Mouse (Mus musculus): Measurements from ENCODE around the gene Tmem91. TPM values are rescaled to one million over a fixed set of nuclear protein-coding genes. Genes with fewer than 3 reads are reported as not detected.
"Not testable (repeated sequence)": the region's sequence is repeated elsewhere in the genome, so short reads cannot be mapped to it uniquely, and the experiment has no call there.

Tmem91 gene
- polyA plus RNA-seq (2015; fragmentation: Nextera tagmentation; extraction: Ambion mirVana) = 14.4 and 17.0 TPM in 2 replicates

DNA sequence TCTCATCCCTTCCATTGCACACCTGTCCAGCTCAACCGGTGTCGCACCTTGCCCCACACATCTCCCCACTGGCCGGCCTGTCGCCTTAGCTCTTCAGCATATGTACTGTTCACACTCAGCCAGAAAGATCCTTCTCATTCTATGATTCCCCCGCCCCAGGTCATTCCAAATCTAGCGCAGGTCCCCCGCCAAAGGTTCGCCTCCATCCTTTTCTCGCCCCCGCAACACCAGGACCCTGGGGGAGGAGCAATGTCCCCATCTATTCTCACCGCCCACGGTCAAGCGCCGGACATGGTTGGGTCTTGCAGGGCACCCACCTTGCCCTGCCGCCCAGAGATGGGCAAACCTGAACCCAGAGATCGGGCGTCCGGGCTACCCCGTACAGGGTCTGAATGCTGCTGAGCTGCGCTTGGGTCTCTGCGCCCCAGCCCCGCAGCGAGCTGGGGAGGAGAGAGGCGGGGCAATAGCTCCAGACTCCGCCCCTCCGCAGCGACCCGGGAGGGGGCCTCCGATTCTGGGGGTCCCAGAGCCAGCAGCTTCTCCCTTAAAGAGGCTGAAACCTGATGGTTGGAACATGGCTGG, at the start of gene Tmem91:
Gene Tmem91 (minus strand): TSS at position 448 of the 582 bp plus-strand sequence.
- ATAC-seq (replicated peaks) = peak; percentile 34; the same call in 1 of the 2 replicates
- peak within 1 kb of the TSS; percentile 45 for H3K9ac ChIP-seq (replicated peaks)
- H3K9me3 ChIP-seq = no peaks in the 10 kb centered on the region
- peaks cover 27% of the 10 kb centered on the region for H3K4me1 ChIP-seq
- H3K4me3 ChIP-seq = peak within 1 kb of the TSS; percentile 41
- H3K27ac ChIP-seq (replicated peaks) = peak within 1 kb of the TSS; percentile 90; the same call in 1 of the 2 replicates
- H3K36me3 ChIP-seq = no peaks in the 10 kb centered on the region
- H3K4me2 ChIP-seq (replicated peaks) = peak within 1 kb of the TSS; percentile 55
- H3K27me3 ChIP-seq = peaks cover 23% of the 10 kb centered on the region
- WGBS = 3% methylated on average over 29 of the region's 29 CpGs

DNA sequence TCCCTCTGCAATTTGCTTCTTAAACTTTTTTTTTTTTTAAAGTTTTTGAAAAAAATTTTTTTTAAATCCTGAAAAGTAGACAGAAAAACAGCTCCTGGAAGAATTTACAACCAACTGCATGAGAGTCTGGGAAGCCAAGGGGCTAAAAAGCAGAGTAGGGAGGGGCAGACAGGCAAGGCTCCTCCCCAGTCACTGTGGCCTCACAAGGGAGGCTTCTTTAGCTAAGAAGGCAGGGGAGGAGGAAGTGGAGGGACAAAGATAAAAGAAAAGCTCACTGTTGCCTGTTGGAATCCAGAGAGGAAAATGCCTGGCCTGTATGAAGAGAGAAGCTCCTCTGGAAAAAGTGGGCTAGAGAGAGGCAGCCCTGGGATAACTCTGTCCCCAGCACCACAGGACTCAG, 46.8 kb upstream of the Tmem91 start:
- not testable (repeated sequence) for ATAC-seq (replicated peaks); H3K27me3 ChIP-seq; H3K9me3 ChIP-seq; H3K4me2 ChIP-seq (replicated peaks); H3K9ac ChIP-seq (replicated peaks); H3K27ac ChIP-seq (replicated peaks); H3K4me3 ChIP-seq
- Histone ChIP-seq H3K36me3 (peaks cover 58% of the 10 kb centered on the region), H3K4me1 (peaks cover 23% of the 10 kb centered on the region)

DNA sequence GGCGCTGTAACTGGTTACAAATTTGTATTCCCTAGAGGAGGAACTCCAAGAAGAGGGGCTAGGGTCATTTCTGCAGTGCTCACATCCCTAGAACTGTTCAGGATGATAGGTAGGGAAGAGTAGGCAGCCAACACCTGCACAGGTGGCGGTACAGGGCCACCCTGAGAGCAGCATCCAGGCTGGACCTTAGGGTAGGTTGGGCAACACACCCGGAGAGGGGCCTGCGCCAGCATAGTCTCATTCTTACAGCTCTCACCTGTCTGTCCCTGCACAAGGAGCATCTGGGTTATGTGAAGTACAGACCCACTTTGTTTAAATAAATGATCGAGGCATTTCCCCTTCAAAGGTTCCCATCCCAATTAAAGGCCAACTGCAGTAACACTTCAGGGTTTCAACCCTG, 45.8 kb upstream of the Tmem91 start:
- Histone ChIP-seq H3K27me3 (no peaks in the 10 kb centered on the region), H3K27ac (replicated peaks) (no peak overlapping the region), H3K4me3 (no peak overlapping the region), H3K4me2 (replicated peaks) (no peak overlapping the region), H3K36me3 (peaks cover 52% of the 10 kb centered on the region), H3K4me1 (peaks cover 23% of the 10 kb centered on the region), H3K9me3 (no peaks in the 10 kb centered on the region), H3K9ac (replicated peaks) (no peak overlapping the region)
- ATAC-seq (replicated peaks) = no peak
- 92% methylated on average over 5 of the region's 5 CpGs for WGBS

DNA sequence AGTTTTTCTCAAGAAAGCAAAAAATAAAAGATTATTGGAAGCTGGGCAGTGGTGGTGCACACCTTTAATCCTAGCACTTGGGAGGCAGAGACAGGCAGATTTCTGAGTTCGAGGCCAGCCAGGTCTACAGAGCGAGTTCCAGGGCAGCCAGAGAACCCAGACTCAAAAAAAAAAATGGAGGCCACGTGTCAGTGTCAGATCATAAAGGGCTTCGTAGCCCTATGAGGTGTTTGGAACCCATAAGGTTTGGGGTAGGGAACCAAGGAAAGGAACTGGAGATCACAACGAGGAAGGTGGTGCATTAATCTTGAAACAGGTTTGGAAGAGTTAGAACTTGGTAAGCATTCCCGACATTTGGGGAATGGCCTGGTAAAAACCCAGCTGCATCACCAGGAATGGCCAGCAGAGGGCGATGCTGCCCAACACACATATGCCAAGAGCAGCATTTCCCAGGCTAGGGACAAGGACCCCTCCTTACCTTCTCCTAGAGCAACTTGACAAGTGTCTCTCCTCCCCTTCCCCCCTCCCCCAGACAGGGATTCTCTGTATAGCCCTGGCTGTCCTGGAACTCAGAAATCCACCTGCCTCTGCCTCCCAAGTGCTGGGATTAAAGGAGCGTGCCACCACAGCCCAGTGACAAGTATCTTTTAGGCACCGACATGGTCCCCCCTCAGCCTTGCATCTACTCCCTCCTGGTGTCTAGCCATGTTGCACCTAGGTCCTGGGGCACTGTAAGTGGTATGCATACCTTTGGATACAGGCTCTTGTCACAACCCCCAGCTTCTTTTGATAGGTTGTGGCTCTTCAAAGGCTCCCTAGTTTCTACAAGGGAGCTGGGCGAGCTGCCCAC, 45.0 kb upstream of the Tmem91 start:
- 61% methylated on average over 10 of the region's 10 CpGs for WGBS
- Histone ChIP-seq H3K4me3 (no peak overlapping the region; the same call in 1 of the 2 replicates), H3K4me2 (replicated peaks) (peak overlapping the region; percentile 57; the same call in 1 of the 2 replicates), H3K9me3 (no peaks in the 10 kb centered on the region), H3K9ac (replicated peaks) (no peak overlapping the region), H3K4me1 (peaks cover 23% of the 10 kb centered on the region), H3K36me3 (peaks cover 52% of the 10 kb centered on the region), H3K27ac (replicated peaks) (no peak overlapping the region), H3K27me3 (no peaks in the 10 kb centered on the region)
- ATAC-seq (replicated peaks) = peak; percentile 46

DNA sequence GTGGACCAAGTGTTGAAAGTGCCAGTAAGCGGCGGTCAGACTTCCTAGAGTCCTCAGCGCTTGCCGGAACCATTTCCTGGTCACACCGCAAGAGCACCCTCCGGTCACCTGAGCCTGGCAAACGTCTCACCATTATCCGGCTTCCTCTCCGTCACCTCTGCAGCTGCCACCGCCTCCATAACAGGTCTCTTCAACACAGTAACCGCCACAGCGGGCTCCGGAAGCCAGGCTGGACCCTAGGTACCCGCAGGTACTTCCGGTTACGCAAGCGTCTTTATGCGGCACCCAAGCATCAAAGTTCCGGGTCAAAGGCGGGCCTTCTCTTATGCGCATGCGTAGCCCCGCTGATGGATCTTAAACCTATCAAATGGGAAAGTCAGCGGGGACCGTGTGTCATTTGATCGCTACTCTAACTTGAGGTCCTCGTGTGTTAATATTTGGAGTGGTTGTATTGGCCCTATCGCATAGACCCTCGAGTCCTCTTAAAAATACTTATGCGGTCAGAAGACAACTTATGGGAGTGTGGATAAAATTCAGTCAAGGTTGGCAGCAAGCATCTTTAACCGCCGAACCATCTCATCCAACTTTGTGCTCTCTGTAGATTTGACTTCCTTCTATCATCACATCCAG, 43.9 kb upstream of the Tmem91 start, which contains the start of gene Ccdc97:
Gene Ccdc97 (minus strand): TSS at position 301 of the 630 bp plus-strand sequence.
- H3K4me3 ChIP-seq = peak within 1 kb of the TSS; percentile 73
- peak within 1 kb of the TSS; percentile 74 for H3K27ac ChIP-seq (replicated peaks)
- no peaks in the 10 kb centered on the region for H3K9me3 ChIP-seq
- H3K4me2 ChIP-seq (replicated peaks) = peak within 1 kb of the TSS; percentile 57
- H3K9ac ChIP-seq (replicated peaks) = peak within 1 kb of the TSS; percentile 64
- ATAC-seq (replicated peaks) = peak; percentile 88
- no peaks in the 10 kb centered on the region for H3K27me3 ChIP-seq
- WGBS = 3% methylated on average over 32 of the region's 32 CpGs
- H3K4me1 ChIP-seq = peaks cover 23% of the 10 kb centered on the region
- H3K36me3 ChIP-seq = peaks cover 52% of the 10 kb centered on the region

DNA sequence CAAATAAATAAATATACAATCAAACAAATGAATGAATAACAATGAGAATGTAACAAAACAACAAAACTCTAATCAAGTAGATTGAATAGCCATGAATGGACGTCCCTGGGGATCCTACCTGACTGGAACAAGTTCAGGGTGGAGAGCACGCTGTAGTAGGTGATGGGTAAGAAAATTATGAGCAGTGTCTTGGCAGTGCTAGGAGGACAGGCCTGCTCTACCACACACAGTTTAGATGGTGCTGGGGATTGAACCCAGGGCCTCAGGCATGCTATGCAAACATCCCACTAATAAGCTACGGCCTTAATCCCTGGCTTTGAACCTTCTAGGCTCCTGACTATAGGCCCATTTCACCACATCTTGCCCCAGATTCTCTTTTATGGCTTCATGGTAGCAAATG, 42.5 kb upstream of the Tmem91 start:
- H3K4me3 ChIP-seq = peak overlapping the region; percentile 73; the same call in 1 of the 2 replicates
- 90% methylated on average over 3 of the region's 3 CpGs for WGBS
- H3K9ac ChIP-seq (replicated peaks) = 0 out of 2 replicates have a peak overlapping the region, but pooled peaks have one; percentile 64
- peaks cover 23% of the 10 kb centered on the region for H3K4me1 ChIP-seq
- no peaks in the 10 kb centered on the region for H3K27me3 ChIP-seq
- no peaks in the 10 kb centered on the region for H3K9me3 ChIP-seq
- H3K27ac ChIP-seq (replicated peaks) = no peak overlapping the region
- H3K4me2 ChIP-seq (replicated peaks) = peak overlapping the region; percentile 57; the same call in 1 of the 2 replicates
- peaks cover 52% of the 10 kb centered on the region for H3K36me3 ChIP-seq
- ATAC-seq (replicated peaks) = no peak

DNA sequence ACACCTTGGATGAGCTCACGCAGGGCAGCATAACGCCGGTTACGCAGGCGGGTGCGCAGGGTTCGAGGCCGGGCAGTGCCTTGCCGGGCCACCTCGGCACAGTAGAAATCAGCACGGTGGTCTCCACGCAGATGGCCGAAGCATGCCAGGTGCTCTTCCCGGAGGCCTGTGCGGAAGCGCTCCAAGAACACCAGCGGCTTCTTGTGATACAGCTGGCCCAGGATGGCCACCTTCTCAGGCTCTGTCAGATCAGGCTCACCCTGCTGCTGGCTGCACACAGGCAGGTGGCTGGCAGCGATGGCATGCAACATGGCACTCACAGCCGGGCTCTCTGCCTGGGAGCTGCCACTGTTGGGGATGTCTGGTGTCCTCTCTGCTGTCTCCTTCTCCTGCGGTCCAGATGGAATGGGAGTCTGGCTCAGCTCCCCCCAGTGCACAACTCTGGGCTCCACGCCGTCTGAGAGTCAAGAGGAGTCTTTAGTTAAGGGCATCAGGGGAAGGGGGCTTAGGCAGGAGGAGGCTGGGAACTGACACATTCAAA, 40.8 kb upstream of the Tmem91 start:
- no peak overlapping the region for H3K4me3 ChIP-seq
- WGBS = 95% methylated on average over 22 of the region's 22 CpGs
- H3K27ac ChIP-seq (replicated peaks) = no peak overlapping the region
- H3K9ac ChIP-seq (replicated peaks) = no peak overlapping the region
- H3K4me2 ChIP-seq (replicated peaks) = no peak overlapping the region
- H3K4me1 ChIP-seq = peaks cover 24% of the 10 kb centered on the region
- H3K36me3 ChIP-seq = peaks cover 43% of the 10 kb centered on the region
- ATAC-seq (replicated peaks) = no peak
- no peaks in the 10 kb centered on the region for H3K27me3 ChIP-seq
- no peaks in the 10 kb centered on the region for H3K9me3 ChIP-seq

DNA sequence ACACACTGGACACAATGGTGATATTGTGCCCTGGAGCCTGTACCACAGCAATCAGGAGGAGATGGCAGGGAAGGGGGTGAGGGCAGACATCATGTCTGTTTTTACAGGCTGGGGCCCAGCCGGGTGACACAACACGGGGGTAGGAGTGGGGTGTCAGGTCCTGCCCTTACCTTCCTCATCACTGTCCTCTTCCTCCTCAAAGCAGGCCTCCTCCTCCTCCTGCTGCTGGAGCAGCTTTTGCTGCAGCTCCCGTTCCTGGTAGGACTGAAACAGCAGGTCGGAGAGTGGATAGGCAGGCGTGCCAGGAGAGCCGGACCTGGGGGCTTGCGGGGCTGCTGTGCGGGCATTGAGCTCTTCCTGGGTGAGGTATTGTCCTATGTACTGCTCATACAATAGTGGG, 39.6 kb upstream of the Tmem91 start:
- no peak overlapping the region for H3K9ac ChIP-seq (replicated peaks)
- peaks cover 41% of the 10 kb centered on the region for H3K36me3 ChIP-seq
- no peak overlapping the region for H3K4me3 ChIP-seq
- H3K4me1 ChIP-seq = peaks cover 30% of the 10 kb centered on the region
- no peaks in the 10 kb centered on the region for H3K9me3 ChIP-seq
- no peak for ATAC-seq (replicated peaks)
- WGBS = 93% methylated on average over 8 of the region's 8 CpGs
- H3K4me2 ChIP-seq (replicated peaks) = no peak overlapping the region
- H3K27ac ChIP-seq (replicated peaks) = no peak overlapping the region
- no peaks in the 10 kb centered on the region for H3K27me3 ChIP-seq

DNA sequence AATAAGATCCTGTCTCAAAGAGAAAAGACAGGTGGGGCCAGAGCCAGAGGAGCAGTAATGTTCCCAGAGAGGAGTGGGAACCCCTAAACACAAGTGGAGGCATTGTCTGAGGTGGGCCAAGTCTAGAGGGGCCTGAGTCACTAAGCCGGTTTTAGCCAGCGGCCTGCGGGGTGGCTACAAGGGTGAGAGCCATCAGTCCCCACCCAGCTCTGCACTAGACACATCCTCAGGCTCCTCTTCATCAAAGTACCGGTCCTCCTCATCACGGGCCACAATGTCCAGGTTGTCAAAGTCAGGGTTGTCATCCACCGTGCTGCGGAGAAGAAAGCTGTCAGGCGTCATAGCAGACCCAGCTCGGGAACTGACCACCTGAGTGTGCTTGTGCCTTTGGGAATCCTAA, 37.8 kb upstream of the Tmem91 start:
- Histone ChIP-seq H3K4me1 (peaks cover 18% of the 10 kb centered on the region), H3K9me3 (no peaks in the 10 kb centered on the region), H3K4me3 (no peak overlapping the region), H3K36me3 (peaks cover 41% of the 10 kb centered on the region), H3K27ac (replicated peaks) (no peak overlapping the region), H3K27me3 (no peaks in the 10 kb centered on the region), H3K9ac (replicated peaks) (no peak overlapping the region), H3K4me2 (replicated peaks) (no peak overlapping the region)
- no peak for ATAC-seq (replicated peaks)
- 89% methylated on average over 9 of the region's 9 CpGs for WGBS

DNA sequence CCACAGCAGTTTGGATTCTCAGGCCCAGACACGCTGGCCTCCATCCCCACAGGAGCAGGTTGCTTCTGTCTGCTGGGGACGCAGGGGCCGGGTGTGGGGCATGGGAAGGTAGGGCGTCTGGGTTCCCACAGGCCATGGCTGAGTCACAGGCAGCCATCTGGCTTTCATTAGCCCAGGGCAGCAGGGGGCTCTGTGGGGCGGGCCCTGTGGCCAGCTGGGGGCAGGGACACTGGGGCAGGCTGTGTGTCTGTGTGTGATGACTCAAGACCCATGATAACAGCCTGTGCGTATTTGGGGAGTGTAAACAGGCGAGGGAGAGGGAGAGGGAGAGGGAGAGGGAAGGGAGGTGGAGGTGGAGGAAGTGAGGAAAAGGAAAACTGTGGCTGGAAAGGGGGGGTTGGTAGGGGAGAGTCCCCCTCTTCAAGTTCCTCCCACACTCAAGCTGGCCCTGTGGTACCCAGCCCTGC, 36.8 kb upstream of the Tmem91 start:
- no peak for ATAC-seq (replicated peaks)

DNA sequence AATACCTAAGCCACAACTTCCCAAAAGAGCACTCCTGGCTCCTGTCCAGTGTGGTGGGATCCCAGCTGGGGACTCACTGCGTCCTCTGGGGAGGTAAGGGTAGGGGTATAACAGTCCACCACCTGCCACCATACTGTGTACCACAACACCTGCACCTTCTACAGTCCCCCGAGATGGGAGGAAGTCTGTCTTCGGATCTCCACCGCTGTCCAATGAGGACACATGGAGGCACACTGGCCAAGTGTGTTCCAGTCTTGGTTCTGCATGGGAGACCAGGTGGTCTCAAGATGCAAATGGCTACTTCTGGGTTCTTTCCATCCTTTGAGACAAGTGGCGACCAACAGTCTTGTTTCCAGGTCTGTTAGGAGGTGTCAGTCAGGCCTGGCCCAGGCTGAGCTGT, 36.2 kb upstream of the Tmem91 start:
- no peak for ATAC-seq (replicated peaks)
- Histone ChIP-seq H3K4me2 (replicated peaks) (no peak overlapping the region), H3K27me3 (no peaks in the 10 kb centered on the region), H3K36me3 (peaks cover 41% of the 10 kb centered on the region), H3K9me3 (no peaks in the 10 kb centered on the region), H3K4me3 (no peak overlapping the region), H3K4me1 (peaks cover 8% of the 10 kb centered on the region), H3K27ac (replicated peaks) (no peak overlapping the region), H3K9ac (replicated peaks) (no peak overlapping the region)
- WGBS = 66% methylated on average over 5 of the region's 5 CpGs

More for the DNA sequence above, 36.8 kb upstream of the Tmem91 start:
- no peaks in the 10 kb centered on the region for H3K9me3 ChIP-seq
- H3K4me3 ChIP-seq = no peak overlapping the region
- no peak overlapping the region for H3K9ac ChIP-seq (replicated peaks)
- H3K4me2 ChIP-seq (replicated peaks) = no peak overlapping the region
- H3K27ac ChIP-seq (replicated peaks) = no peak overlapping the region
- 46% methylated on average over 7 of the region's 7 CpGs for WGBS
- peaks cover 8% of the 10 kb centered on the region for H3K4me1 ChIP-seq
- peaks cover 41% of the 10 kb centered on the region for H3K36me3 ChIP-seq
- H3K27me3 ChIP-seq = no peaks in the 10 kb centered on the region

All from forebrain, embryonic 15.5 days (tissue).